Mouse (Mus musculus) left cerebral cortex, adult 18-20 months (tissue): ENCODE results near the gene Fgf23. TPM values are rescaled to one million over a fixed set of nuclear protein-coding genes. Genes with fewer than 3 reads are reported as not detected.
A peak's percentile ranks its signal among the peaks of the same experiment; 100 is the strongest.

Experiments
- DNase-seq, 2 experiments: peaks; one replicate each; pipeline ENCODE4 v3.0.0; 2021 to 2022; ENCODE audit warnings: low spot score in 2 of 2, mixed read lengths in 1 of 2
- total RNA-seq, 2 experiments: library from RNA; stranded (reverse); gene quantifications; 2 replicates each; pipeline ENCODE4 v1.2.3; 2021

Gene Fgf23
- total RNA-seq, 2 experiments from 2014 or later, result 0.40 to 0.49 TPM

- DNase-seq, result peak; percentile 90 to 95
These were observed 36.8 kb downstream of the Fgf23 start, which contains the start of gene Tigar for GRCm38 (mm10) chr6:127109402-127109930. Gene Tigar (minus strand): TSS chr6:127109557.

- no peak for DNase-seq
These were observed 42.2 kb downstream of the Fgf23 start for GRCm38 (mm10) chr6:127114753-127115456.

GRCm38 (mm10) chr6:127122221-127122806 lies 49.6 kb downstream of the Fgf23 start:
- DNase-seq, result no peak

GRCm38 (mm10) chr6:127122996-127123395 lies 50.3 kb downstream of the Fgf23 start:
- no peak for DNase-seq

GRCm38 (mm10) chr6:127123506-127123905 lies 50.8 kb downstream of the Fgf23 start:
- DNase-seq, result no peak

- DNase-seq, result no peak
These were observed 57.0 kb downstream of the Fgf23 start for GRCm38 (mm10) chr6:127129659-127130058.

GRCm38 (mm10) chr6:127130377-127130776 lies 57.7 kb downstream of the Fgf23 start:
- no peak for DNase-seq

Other genes starting within 250 kb of the Fgf23 start
- 100 to 1,000 TPM; 151 to 164 TPM for gene Ndufa9, start 223.8 kb upstream of the Fgf23 start, total RNA-seq
- under 1 TPM; 0.19 to 0.26 TPM for gene Akap3, start 219.8 kb upstream of the Fgf23 start, total RNA-seq
- gene Dyrk4, start 151.1 kb upstream of the Fgf23 start, total RNA-seq, result under 1 TPM in 1 of 2 experiments, not detected in 1; 0.23 TPM
- 1 to 10 TPM; 1.1 to 3.1 TPM for gene Rad51ap1, start 133.3 kb upstream of the Fgf23 start, total RNA-seq
- gene D6Wsu163e, start 132.9 kb upstream of the Fgf23 start, total RNA-seq, result 10 to 100 TPM; 47.2 to 47.4 TPM
- gene Fgf6, start 57.3 kb upstream of the Fgf23 start, total RNA-seq, result not detected
- 10 to 100 TPM; 24.9 to 29.8 TPM for gene Tigar, start 36.7 kb downstream of the Fgf23 start, total RNA-seq
- gene Ccnd2, start 79.3 kb downstream of the Fgf23 start, total RNA-seq, result 10 to 100 TPM; 79.9 to 83.3 TPM